Mouse (Mus musculus) olfactory bulb, adult 2 months (tissue): Measurements from ENCODE around the gene Mrtfa.

Source experiments
- CTCF ChIP-seq: fragments of 200-500 bp; IDR thresholded peaks from 2 replicates; pipeline ENCODE4 v1.5.1; 2012; ENCODE audit warnings: low read depth, mild to moderate bottlenecking, low read length, moderate library complexity; ENCODE audit not compliant: insufficient read depth
- POLR2A ChIP-seq: fragments of 200-500 bp; IDR thresholded peaks from 2 replicates; pipeline ENCODE4 v1.6.1; 2012; ENCODE audit warnings: mild to moderate bottlenecking, low read depth, low read length, moderate library complexity; ENCODE audit not compliant: insufficient read depth

DNA sequence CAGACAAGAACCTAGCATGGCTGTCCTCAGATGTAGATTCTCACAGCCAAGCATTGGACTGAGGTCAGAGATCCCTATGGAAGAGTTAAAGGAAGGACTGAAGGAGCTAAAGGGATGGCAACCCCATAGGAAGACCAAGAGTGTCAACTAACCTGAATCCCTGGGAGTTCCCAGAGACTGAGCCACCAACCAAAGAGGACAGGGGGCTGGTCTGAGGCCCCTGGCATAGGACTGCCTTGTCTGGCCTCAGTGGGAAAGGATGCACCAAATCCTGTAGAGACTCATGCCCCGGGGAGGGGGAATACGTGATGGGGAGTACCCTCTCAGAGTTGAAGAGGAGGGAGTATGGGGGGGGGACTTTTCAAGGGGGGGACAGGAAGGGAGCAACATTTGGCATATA is 56.8 kb downstream of the Mrtfa start:
- TF ChIP-seq CTCF (no peak), POLR2A (no peak)
